Mouse (Mus musculus): ENCODE results near the gene N4bp2. TPM values are rescaled to one million over a fixed set of nuclear protein-coding genes. Genes with fewer than 3 reads are reported as not detected.
"Not testable (repeated sequence)": the region's sequence is repeated elsewhere in the genome, so short reads cannot be mapped to it uniquely, and the experiment has no call there.

N4bp2 gene
- total and polyA plus RNA-seq, 3 experiments: 11.4 to 50.6 (median 12.9) TPM

- TF ChIP-seq ELF1 (IDR thresholded peaks at IDR 0.05; ENCODE audit: low read depth, low read length) (0 out of 2 replicates have a peak, but pooled peaks have one; percentile 37), KAT2A (conservative IDR thresholded peaks at IDR 0.05; ENCODE audit: low read depth, low read length) (no peak), E2F4 (IDR thresholded peaks at IDR 0.05; ENCODE audit: borderline replicate concordance, low read depth, low read length) (no peak), NRF1 (IDR thresholded peaks at IDR 0.05; ENCODE audit: insufficient read depth, low read depth, low read length, poor library complexity, severe bottlenecking) (peak; percentile 65; the same call in 1 of the 2 replicates), TCF12 (IDR thresholded peaks at IDR 0.05; ENCODE audit: low read depth, low read length) (0 out of 2 replicates have a peak, but pooled peaks have one; percentile 36), ZC3H11A (IDR thresholded peaks at IDR 0.05; ENCODE audit: low read depth, low read length) (no peak), MAX (IDR thresholded peaks at IDR 0.05; ENCODE audit: low read length) (0 out of 2 replicates have a peak, but pooled peaks have one; percentile 13), MXI1 (IDR thresholded peaks at IDR 0.05; ENCODE audit: low read depth, low read length) (peak; percentile 51; the same call in 1 of the 2 replicates), TAL1 (IDR thresholded peaks at IDR 0.05; ENCODE audit: low read length) (no peak), BHLHE40 (IDR thresholded peaks at IDR 0.05; ENCODE audit: borderline replicate concordance, low read depth, low read length) (no peak)
These were observed 46.0 kb upstream of the N4bp2 start (continued) for GRCm38 (mm10) chr5:65717063-65717902.

GRCm38 (mm10) chr5:65717903-65718211, 45.5 kb upstream of the N4bp2 start:
- not testable (repeated sequence) for H3K79me2 ChIP-seq (ENCODE audit: control insufficient read depth, insufficient read depth, low read length, poor library complexity); H3K4me1 ChIP-seq (ENCODE audit: control insufficient read depth in 1 of 2, insufficient read depth in 2 of 2, low read length in 2 of 2); H3K9me3 ChIP-seq (replicated peaks; ENCODE audit: insufficient read depth, low read length); H3K27me3 ChIP-seq (ENCODE audit: control insufficient read depth in 1 of 2, insufficient read depth in 2 of 2, low read length in 2 of 2); H3K36me3 ChIP-seq (ENCODE audit: control insufficient read depth in 1 of 2, insufficient read depth in 2 of 2, low read length in 2 of 2); DNase-seq (ENCODE audit: low read depth, low spot score)
- Histone ChIP-seq H3K27ac (ENCODE audit: control insufficient read depth, low read depth, low read length) (peak overlapping the region; percentile 96), H3K4me3 (ENCODE audit: control insufficient read depth in 1 of 2, insufficient read depth in 1 of 2, low read depth in 2 of 2, low read length in 2 of 2) (peak overlapping the region; percentile 46 to 69), H3K9ac (ENCODE audit: control insufficient read depth, low read depth, low read length, poor library complexity, severe bottlenecking) (peak overlapping the region; percentile 70)
- TF ChIP-seq NELFE (IDR thresholded peaks at IDR 0.05; ENCODE audit: low read depth, low read length) (peak; percentile 33), ZMIZ1 (IDR thresholded peaks at IDR 0.05; ENCODE audit: low read depth, low read length) (peak; percentile 3; the same call in 1 of the 2 replicates), EP300 (IDR thresholded peaks at IDR 0.05; ENCODE audit: low read depth in 1 of 2, low read length in 2 of 2) (0 out of 4 replicates have a peak, but pooled peaks of 1 of the 2 experiments have one; percentile 8), ZC3H11A (IDR thresholded peaks at IDR 0.05; ENCODE audit: low read depth, low read length) (0 out of 2 replicates have a peak, but pooled peaks have one; percentile 6), E2F4 (IDR thresholded peaks at IDR 0.05; ENCODE audit: borderline replicate concordance, low read depth, low read length) (0 out of 2 replicates have a peak, but pooled peaks have one; percentile 63), POLR2A (IDR thresholded peaks at IDR 0.05; ENCODE audit: control insufficient read depth in 1 of 2, insufficient read depth in 1 of 2, low read depth in 1 of 2, low read length in 2 of 2, poor library complexity in 1 of 2) (0 out of 4 replicates have a peak, but pooled peaks of 1 of the 2 experiments have one; percentile 48), CHD1 (IDR thresholded peaks at IDR 0.05; ENCODE audit: low read depth, low read length) (peak; percentile 13; the same call in 1 of the 2 replicates)

- H3K9me3 ChIP-seq (replicated peaks; ENCODE audit: insufficient read depth, low read length): no peaks in the 10 kb centered on the region
- H3K4me3 ChIP-seq (ENCODE audit: control insufficient read depth in 1 of 2, insufficient read depth in 1 of 2, low read depth in 2 of 2, low read length in 2 of 2): peak overlapping the region; percentile 46 to 69; a peak in 3 of 4 replicates
- H3K27me3 ChIP-seq (ENCODE audit: control insufficient read depth in 1 of 2, insufficient read depth in 2 of 2, low read length in 2 of 2): no peaks in the 10 kb centered on the region
- H3K27ac ChIP-seq (ENCODE audit: control insufficient read depth, low read depth, low read length): peak overlapping the region; percentile 96
- peaks cover 0 to under 1% of the 10 kb centered on the region in 2 experiments; a peak in 2 of 4 replicates for H3K4me1 ChIP-seq (ENCODE audit: control insufficient read depth in 1 of 2, insufficient read depth in 2 of 2, low read length in 2 of 2)
- no peaks in the 10 kb centered on the region for H3K36me3 ChIP-seq (ENCODE audit: control insufficient read depth in 1 of 2, insufficient read depth in 2 of 2, low read length in 2 of 2)
- H3K79me2 ChIP-seq (ENCODE audit: control insufficient read depth, insufficient read depth, low read length, poor library complexity): no peaks in the 10 kb centered on the region; the same call in 1 of the 2 replicates
- H3K9ac ChIP-seq (ENCODE audit: control insufficient read depth, low read depth, low read length, poor library complexity, severe bottlenecking): peak overlapping the region; percentile 70
- peak; percentile 97 for DNase-seq (ENCODE audit: low read depth, low spot score)
- TF ChIP-seq MEF2A (IDR thresholded peaks at IDR 0.05; ENCODE audit: extremely low read depth, insufficient replicate concordance, low read depth, low read length, poor library complexity, severe bottlenecking) (no peak), UBTF (IDR thresholded peaks at IDR 0.05; ENCODE audit: borderline replicate concordance, insufficient read depth, low read depth, low read length) (no peak), ETS1 (IDR thresholded peaks at IDR 0.05; ENCODE audit: low read depth, low read length) (peak; percentile 66), RCOR1 (IDR thresholded peaks at IDR 0.05; ENCODE audit: low read depth, low read length) (peak; percentile 47; the same call in 1 of the 2 replicates), USF1 (IDR thresholded peaks at IDR 0.05; ENCODE audit: low read depth, low read length) (no peak), MXI1 (IDR thresholded peaks at IDR 0.05; ENCODE audit: low read depth, low read length) (peak; percentile 12; the same call in 1 of the 2 replicates), CHD2 (IDR thresholded peaks at IDR 0.05; ENCODE audit: low read length) (no peak), TAL1 (IDR thresholded peaks at IDR 0.05; ENCODE audit: low read length) (no peak), SMC3 (IDR thresholded peaks at IDR 0.05; ENCODE audit: low read depth, low read length) (no peak), POLR2A (IDR thresholded peaks at IDR 0.05; ENCODE audit: control insufficient read depth in 1 of 2, insufficient read depth in 1 of 2, low read depth in 1 of 2, low read length in 2 of 2, poor library complexity in 1 of 2) (no peak), MAFK (IDR thresholded peaks at IDR 0.05; ENCODE audit: borderline replicate concordance, low read depth, low read length) (no peak), POLR2AphosphoS2 (IDR thresholded peaks at IDR 0.05; ENCODE audit: low read length) (no peak), E2F4 (IDR thresholded peaks at IDR 0.05; ENCODE audit: borderline replicate concordance, low read depth, low read length) (no peak), BHLHE40 (IDR thresholded peaks at IDR 0.05; ENCODE audit: borderline replicate concordance, low read depth, low read length) (no peak), MAX (IDR thresholded peaks at IDR 0.05; ENCODE audit: low read length) (no peak), TBP (IDR thresholded peaks at IDR 0.05; ENCODE audit: low read depth, low read length) (peak; percentile 66; the same call in 1 of the 2 replicates)
These were observed 45.0 kb upstream of the N4bp2 start for GRCm38 (mm10) chr5:65718368-65718767.

All from MEL (cell line).